In genomic region chr3:50990810-50991209, GRCm38 (mm10) we compare ENCODE assay signal across 17 mouse cellular contexts.
"Had no signal": no experiment of that assay in that cellular context is flagged by ENCODE, and none has a peak within 500 bp of the region (broad histone marks: within the 10 kb centered on the region; RNA-seq: fewer than 3 reads in every experiment).

No protein-coding gene starts in this region.

- DNase-seq: kidney, adult 2 months; kidney, postnatal 25 days; layer of hippocampus, adult 9-11 months; lung, embryonic 14.5 days; lung, postnatal 36 days; midbrain, embryonic 14.5 days; thymus, adult 2 months; thymus, postnatal 14 days; thymus, postnatal 4 days had no signal

- H3K9ac ChIP-seq: liver, embryonic 14.5 days; lung, embryonic 14.5 days had no signal

- H3K27ac ChIP-seq: kidney, postnatal 0 days; layer of hippocampus, adult 2 months; liver, embryonic 14.5 days; midbrain, embryonic 10.5 days; stomach, postnatal 0 days had no signal

- H3K4me2 ChIP-seq: lung, embryonic 14.5 days had no signal

- H3K4me1 ChIP-seq: megakaryocyte, embryonic 14.5 days had no signal

- H3K9me3 ChIP-seq: midbrain, embryonic 10.5 days had no signal

- H3K27me3 ChIP-seq: megakaryocyte, embryonic 14.5 days had no signal

- H3K4me3 ChIP-seq: layer of hippocampus, adult 2 months; megakaryocyte, embryonic 14.5 days; midbrain, embryonic 10.5 days had no signal

- H3K36me3 ChIP-seq: midbrain, embryonic 10.5 days had no signal

- ATAC-seq: intestine, postnatal 0 days; lung, postnatal 0 days had no signal
